Mouse (Mus musculus) forebrain, embryonic 16.5 days (tissue): ENCODE measurements around the gene Bnc2. TPM values are rescaled to one million over a fixed set of nuclear protein-coding genes. Genes with fewer than 3 reads are reported as not detected.

ENCODE experiments used
- ATAC-seq: fragments of 200-750 bp; cut with Nextera tagmentation; 2 replicates; pipeline ENCODE4 v1.8.0; 2017; ENCODE audit warnings: mild to moderate bottlenecking, moderate library complexity
- H3K27ac ChIP-seq: fragments of 300-500 bp; sonication (generic); 2 replicates; pipeline ENCODE4 v1.5.1; 2014; ENCODE audit warnings: low read length, control low read depth
- H3K27me3 ChIP-seq: fragments of 300-500 bp; sonication (generic); replicated peaks from 2 replicates; pipeline ENCODE4 v1.6.1; 2014; ENCODE audit warnings: low read length; ENCODE audit not compliant: control insufficient read depth, insufficient read depth
- H3K36me3 ChIP-seq: fragments of 300-500 bp; sonication (generic); 2 replicates; pipeline ENCODE4 v1.6.1; 2014; ENCODE audit not compliant: control insufficient read depth, insufficient read depth
- H3K4me1 ChIP-seq: fragments of 300-500 bp; sonication (generic); replicated peaks from 2 replicates; pipeline ENCODE4 v1.6.1; 2014; ENCODE audit warnings: low read length; ENCODE audit not compliant: control insufficient read depth, insufficient read depth
- H3K4me2 ChIP-seq: fragments of 300-500 bp; sonication (generic); 2 replicates; pipeline ENCODE4 v1.6.1; 2014; ENCODE audit warnings: mild to moderate bottlenecking, low read length, control low read depth
- H3K4me3 ChIP-seq: fragments of 300-500 bp; sonication (generic); replicated peaks from 2 replicates; pipeline ENCODE4 v1.5.1; 2014; ENCODE audit warnings: mild to moderate bottlenecking, low read length, control low read depth
- H3K9ac ChIP-seq: fragments of 300-500 bp; sonication (generic); replicated peaks from 2 replicates; pipeline ENCODE4 v1.6.1; 2014; ENCODE audit warnings: low read depth, low read length, control low read depth
- H3K9me3 ChIP-seq: fragments of 300-500 bp; sonication (generic); 2 replicates; pipeline ENCODE4 v1.6.1; 2016; ENCODE audit warnings: low read length; ENCODE audit not compliant: control insufficient read depth
- WGBS: fragments of 180-500 bp; shearing (Covaris S2); extraction: QIAGEN DNeasy Blood & Tissue Kit; methylation state at CpG from one replicate; pipeline ENCODE4 v1.1.7; 2014; 5-methylcytosine and 5-hydroxymethylcytosine counted together
- polyA plus RNA-seq: library from polyadenylated mRNA; unstranded; fragments of >200 nt; fragmentation: Nextera tagmentation; extraction: Ambion mirVana; gene quantifications from 2 replicates; pipeline ENCODE4 v1.2.1, GENCODE M21; 2015

Bnc2 gene
- polyA plus RNA-seq, 1 experiment from 2014 or later = 2.5 TPM

- no peak for ATAC-seq
- Histone ChIP-seq H3K27me3 (no peaks in the 10 kb centered on the region), H3K4me1 (no peaks in the 10 kb centered on the region), H3K4me3 (no peak overlapping the region), H3K27ac (no peak overlapping the region), H3K9me3 (no peaks in the 10 kb centered on the region), H3K36me3 (no peaks in the 10 kb centered on the region), H3K9ac (no peak overlapping the region), H3K4me2 (no peak overlapping the region)
- WGBS = 93% methylated on average over 2 of the region's 2 CpGs
Observed at GRCm38 (mm10) chr4:84411431-84411830, 263.6 kb downstream of the Bnc2 start.

- Histone ChIP-seq H3K36me3 (no peaks in the 10 kb centered on the region), H3K27ac (no peak overlapping the region), H3K27me3 (no peaks in the 10 kb centered on the region), H3K4me2 (no peak overlapping the region), H3K9me3 (no peaks in the 10 kb centered on the region), H3K9ac (no peak overlapping the region), H3K4me1 (peaks cover 6% of the 10 kb centered on the region), H3K4me3 (no peak overlapping the region)
- WGBS = 79% methylated on average over 6 of the region's 6 CpGs
- no peak for ATAC-seq
Observed at GRCm38 (mm10) chr4:84407328-84408028, 267.6 kb downstream of the Bnc2 start.

- H3K9me3 ChIP-seq = no peaks in the 10 kb centered on the region
- 0 out of 2 replicates have a peak, but pooled peaks have one; percentile 31 for ATAC-seq
- no peak overlapping the region for H3K4me3 ChIP-seq
- peak overlapping the region; percentile 9; the same call in 1 of the 2 replicates for H3K4me2 ChIP-seq
- H3K27ac ChIP-seq = no peak overlapping the region
- 19% methylated on average over 9 of the region's 9 CpGs for WGBS
- peaks cover 6% of the 10 kb centered on the region for H3K4me1 ChIP-seq
- no peaks in the 10 kb centered on the region for H3K36me3 ChIP-seq
- no peaks in the 10 kb centered on the region for H3K27me3 ChIP-seq
- no peak overlapping the region for H3K9ac ChIP-seq
Observed at GRCm38 (mm10) chr4:84403356-84404145, 271.5 kb downstream of the Bnc2 start.

GRCm38 (mm10) chr4:84388991-84389390, 286.1 kb downstream of the Bnc2 start:
- no peak overlapping the region for H3K9ac ChIP-seq
- ATAC-seq = no peak

GRCm38 (mm10) chr4:84385156-84385555, 289.9 kb downstream of the Bnc2 start:
- H3K27me3 ChIP-seq = no peaks in the 10 kb centered on the region

More at GRCm38 (mm10) chr4:84388991-84389390, 286.1 kb downstream of the Bnc2 start:
- Histone ChIP-seq H3K27ac (no peak overlapping the region), H3K4me3 (no peak overlapping the region), H3K9me3 (no peaks in the 10 kb centered on the region), H3K4me1 (no peaks in the 10 kb centered on the region), H3K36me3 (no peaks in the 10 kb centered on the region), H3K27me3 (no peaks in the 10 kb centered on the region), H3K4me2 (no peak overlapping the region)
- 90% methylated on average over 5 of the region's 5 CpGs for WGBS

GRCm38 (mm10) chr4:84379289-84379688, 295.8 kb downstream of the Bnc2 start:
- no peaks in the 10 kb centered on the region; the same call in 1 of the 2 replicates for H3K27me3 ChIP-seq
- no peak for ATAC-seq
- no peak overlapping the region for H3K9ac ChIP-seq
- H3K36me3 ChIP-seq = no peaks in the 10 kb centered on the region
- WGBS = 25% methylated on average over 6 of the region's 6 CpGs
- H3K27ac ChIP-seq = no peak overlapping the region
- H3K4me3 ChIP-seq = no peak overlapping the region
- H3K4me2 ChIP-seq = no peak overlapping the region
- H3K4me1 ChIP-seq = peaks cover 3% of the 10 kb centered on the region
- H3K9me3 ChIP-seq = no peaks in the 10 kb centered on the region

More at GRCm38 (mm10) chr4:84385156-84385555, 289.9 kb downstream of the Bnc2 start:
- ATAC-seq = no peak
- Histone ChIP-seq H3K27ac (no peak overlapping the region), H3K9me3 (no peaks in the 10 kb centered on the region), H3K4me3 (no peak overlapping the region), H3K4me1 (no peaks in the 10 kb centered on the region), H3K9ac (no peak overlapping the region), H3K36me3 (no peaks in the 10 kb centered on the region), H3K4me2 (no peak overlapping the region)
- WGBS = 86% methylated on average over 1 of the region's 1 CpGs

- 85% methylated on average over 5 of the region's 5 CpGs for WGBS
Observed at GRCm38 (mm10) chr4:84377513-84377912, 297.6 kb downstream of the Bnc2 start.

GRCm38 (mm10) chr4:84362337-84362823, 312.7 kb downstream of the Bnc2 start:
- peak; percentile 36 for ATAC-seq
- Histone ChIP-seq H3K4me2 (no peak overlapping the region), H3K9ac (no peak overlapping the region), H3K4me3 (no peak overlapping the region), H3K9me3 (no peaks in the 10 kb centered on the region), H3K27ac (no peak overlapping the region), H3K36me3 (no peaks in the 10 kb centered on the region), H3K27me3 (no peaks in the 10 kb centered on the region), H3K4me1 (peaks cover 4% of the 10 kb centered on the region)
- 41% methylated on average over 8 of the region's 8 CpGs for WGBS

More at GRCm38 (mm10) chr4:84377513-84377912, 297.6 kb downstream of the Bnc2 start:
- no peaks in the 10 kb centered on the region for H3K36me3 ChIP-seq
- H3K27me3 ChIP-seq = no peaks in the 10 kb centered on the region; the same call in 1 of the 2 replicates
- H3K4me2 ChIP-seq = no peak overlapping the region
- H3K4me1 ChIP-seq = peaks cover 3% of the 10 kb centered on the region
- H3K4me3 ChIP-seq = no peak overlapping the region
- no peaks in the 10 kb centered on the region for H3K9me3 ChIP-seq
- no peak for ATAC-seq
- H3K9ac ChIP-seq = no peak overlapping the region
- H3K27ac ChIP-seq = no peak overlapping the region

- WGBS = 65% methylated on average over 5 of the region's 5 CpGs
- ATAC-seq = no peak
- no peaks in the 10 kb centered on the region for H3K36me3 ChIP-seq
- no peak overlapping the region for H3K27ac ChIP-seq
- H3K9ac ChIP-seq = no peak overlapping the region
- H3K27me3 ChIP-seq = no peaks in the 10 kb centered on the region
- H3K4me1 ChIP-seq = peaks cover 4% of the 10 kb centered on the region
- H3K4me2 ChIP-seq = no peak overlapping the region
- no peak overlapping the region for H3K4me3 ChIP-seq
- no peaks in the 10 kb centered on the region for H3K9me3 ChIP-seq
Observed at GRCm38 (mm10) chr4:84361165-84361564, 313.9 kb downstream of the Bnc2 start.
